Mouse (Mus musculus): Measurements from ENCODE around the gene Exoc3l4. TPM values are rescaled to one million over a fixed set of nuclear protein-coding genes. Genes with fewer than 3 reads are reported as not detected.

Exoc3l4 gene
- total RNA-seq, 1 experiment from 2014 or later, result not detected

DNA sequence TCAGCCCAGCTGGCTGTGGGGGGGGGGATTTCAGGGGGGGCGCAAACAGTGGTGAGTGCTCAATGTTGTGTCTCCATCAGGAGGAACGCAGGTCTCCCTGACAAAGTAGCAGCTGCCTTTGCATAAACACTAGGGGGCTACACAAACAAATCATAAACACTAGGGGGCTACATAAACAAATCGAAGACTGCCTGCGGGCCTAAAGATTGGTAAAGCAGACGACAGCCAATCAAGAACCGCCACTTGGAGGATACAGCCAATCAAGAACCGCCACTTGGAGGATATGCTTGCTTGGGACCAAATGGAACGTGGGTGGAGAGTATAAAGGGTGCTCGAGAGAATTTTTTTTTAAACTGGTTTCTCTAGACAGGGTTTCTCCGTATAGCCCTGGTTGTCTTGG lies 11.9 kb upstream of the Exoc3l4 start:
- ATAC-seq (replicated peaks; ENCODE audit: insufficient number of reproducible peaks, low FRiP score, low TSS enrichment, poor library complexity, severe bottlenecking), result no peak

DNA sequence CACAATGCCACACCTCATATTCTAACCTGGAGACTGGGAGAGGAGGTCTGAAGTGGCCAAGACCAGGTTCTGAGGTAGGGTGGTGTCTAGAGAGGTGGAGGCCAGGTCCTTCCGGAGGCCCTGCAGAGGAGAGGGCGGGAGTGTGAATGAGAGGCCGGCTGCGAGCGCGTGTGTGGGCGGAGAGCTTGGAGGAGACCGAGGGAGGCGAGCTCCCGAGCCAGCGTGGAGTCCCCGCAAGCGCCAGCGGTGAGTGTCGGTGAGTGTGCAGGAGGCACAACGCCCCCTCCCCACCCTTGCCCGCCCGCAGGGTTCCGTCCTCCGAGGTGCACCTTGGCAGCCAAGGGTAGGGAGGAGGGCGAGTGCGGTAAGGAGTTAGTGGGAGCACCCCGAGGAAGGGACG lies 10.2 kb upstream of the Exoc3l4 start, which contains the start of gene Lbhd2:
Lbhd2 (plus strand) TSS at position 188 of the 400 bp plus-strand sequence.
- no peak for ATAC-seq (replicated peaks; ENCODE audit: insufficient number of reproducible peaks, low FRiP score, low TSS enrichment, poor library complexity, severe bottlenecking)

DNA sequence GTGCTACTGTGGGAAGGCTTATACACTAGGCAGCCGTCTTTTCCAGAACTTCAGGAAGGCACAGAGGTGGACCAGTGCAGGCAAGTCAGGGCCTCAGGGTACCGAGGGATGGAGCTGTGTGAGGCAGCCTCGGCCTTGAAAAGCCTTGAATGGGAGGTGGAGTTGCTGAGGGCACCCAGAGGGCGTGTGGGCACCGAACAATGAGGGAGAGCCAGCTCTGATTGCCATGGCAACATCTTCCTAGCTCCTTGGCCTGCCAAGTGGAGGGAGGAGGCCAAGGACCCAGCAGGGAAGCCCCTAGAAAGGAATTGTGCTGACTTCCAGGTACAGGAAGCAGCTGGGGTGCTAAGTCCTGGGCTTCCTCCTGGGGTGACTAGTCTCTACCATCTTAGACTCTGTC lies 7.2 kb upstream of the Exoc3l4 start:
- no peak for ATAC-seq (replicated peaks; ENCODE audit: insufficient number of reproducible peaks, low FRiP score, low TSS enrichment, poor library complexity, severe bottlenecking)

DNA sequence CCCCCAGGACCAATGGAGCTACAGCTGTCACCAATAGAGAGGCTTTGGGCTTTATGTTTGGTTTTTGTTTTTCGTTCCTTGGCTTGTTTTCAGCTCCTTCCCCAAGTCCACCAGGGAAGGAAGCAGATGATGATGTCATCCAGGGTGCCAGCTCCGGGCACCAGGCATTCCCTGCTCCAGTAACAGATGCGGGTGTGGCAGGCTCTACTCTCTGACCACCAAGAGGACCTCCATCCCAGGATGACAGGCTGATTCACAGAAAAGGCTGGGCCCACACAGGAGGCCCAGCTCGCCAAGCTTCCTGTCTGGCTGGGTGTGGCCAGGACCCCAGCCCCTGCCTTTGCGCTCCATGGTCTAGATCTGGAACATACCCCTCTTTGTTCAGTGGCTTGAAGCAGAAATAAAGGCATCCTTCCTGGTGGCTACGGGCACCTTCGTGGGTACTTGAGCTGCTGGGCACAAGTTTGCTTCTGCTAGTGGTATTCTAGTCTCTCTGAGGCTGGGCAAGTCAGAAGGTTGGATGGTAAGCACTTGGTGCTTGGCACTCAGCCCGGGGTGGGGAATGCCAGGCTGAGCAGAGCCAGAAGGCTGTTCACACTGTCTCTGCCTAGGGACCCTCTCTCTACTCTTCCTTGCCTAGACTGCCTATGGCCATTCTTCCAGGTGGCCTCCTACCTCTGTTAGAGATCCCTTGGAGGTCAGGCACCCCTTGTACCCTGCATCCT lies 5.0 kb upstream of the Exoc3l4 start:
- no peak for ATAC-seq (replicated peaks; ENCODE audit: insufficient number of reproducible peaks, low FRiP score, low TSS enrichment, poor library complexity, severe bottlenecking)

DNA sequence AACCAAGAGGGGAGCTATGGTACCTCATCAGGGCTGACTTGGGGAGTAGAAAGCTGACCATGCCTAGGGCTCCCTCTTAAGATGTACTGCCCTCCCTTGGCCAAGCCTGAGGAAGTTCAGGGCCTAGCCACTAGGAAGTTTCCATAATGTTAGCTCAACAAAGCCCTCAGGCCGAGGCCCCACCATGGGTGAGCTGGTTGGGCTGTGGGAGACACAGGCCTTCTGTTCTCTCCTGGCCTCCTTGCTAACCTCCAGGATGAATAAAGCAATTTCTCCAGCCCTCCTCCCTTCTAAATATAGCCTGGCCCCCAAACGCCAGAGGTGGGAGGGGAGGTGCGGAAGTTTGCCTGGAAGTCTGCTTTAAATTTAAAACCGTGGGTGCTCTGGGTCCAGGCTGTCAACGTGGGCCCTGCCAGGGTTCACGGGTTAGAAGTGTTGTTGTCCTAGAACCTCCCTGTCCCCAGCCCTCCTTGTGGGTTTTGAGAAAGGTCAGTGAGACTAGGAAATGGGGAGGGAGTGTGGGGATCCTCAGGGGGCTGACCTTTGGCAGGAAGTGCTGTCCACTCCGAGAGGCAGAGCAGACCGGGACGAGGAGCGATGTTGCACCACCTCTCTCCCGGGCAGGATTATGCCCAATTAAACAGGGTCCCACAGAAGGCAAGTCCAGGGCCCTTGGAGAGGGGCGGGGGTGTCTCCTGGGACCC lies 4.1 kb upstream of the Exoc3l4 start:
- ATAC-seq (replicated peaks; ENCODE audit: insufficient number of reproducible peaks, low FRiP score, low TSS enrichment, poor library complexity, severe bottlenecking), result no peak

DNA sequence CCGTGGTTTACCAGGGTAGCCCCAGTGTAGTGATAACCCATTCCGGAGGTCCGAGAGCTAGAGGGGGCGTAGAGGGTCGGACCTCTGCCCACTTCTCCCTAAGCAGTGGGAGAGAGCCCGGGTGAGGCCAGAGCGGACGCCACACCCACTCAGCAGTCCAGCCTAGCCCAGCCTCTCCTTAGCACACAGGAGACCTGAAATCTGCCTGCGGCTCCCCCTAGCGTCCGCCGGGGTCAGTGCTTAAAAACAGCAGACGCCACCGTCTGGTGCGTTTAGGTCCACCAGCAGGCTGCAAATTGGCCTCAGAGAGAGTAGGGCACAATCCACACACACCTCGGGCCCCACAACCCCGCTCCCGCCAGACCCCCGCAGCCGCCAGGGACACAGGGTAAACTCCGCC lies 3.5 kb upstream of the Exoc3l4 start:
- peak; percentile 88 for ATAC-seq (replicated peaks; ENCODE audit: insufficient number of reproducible peaks, low FRiP score, low TSS enrichment, poor library complexity, severe bottlenecking)

DNA sequence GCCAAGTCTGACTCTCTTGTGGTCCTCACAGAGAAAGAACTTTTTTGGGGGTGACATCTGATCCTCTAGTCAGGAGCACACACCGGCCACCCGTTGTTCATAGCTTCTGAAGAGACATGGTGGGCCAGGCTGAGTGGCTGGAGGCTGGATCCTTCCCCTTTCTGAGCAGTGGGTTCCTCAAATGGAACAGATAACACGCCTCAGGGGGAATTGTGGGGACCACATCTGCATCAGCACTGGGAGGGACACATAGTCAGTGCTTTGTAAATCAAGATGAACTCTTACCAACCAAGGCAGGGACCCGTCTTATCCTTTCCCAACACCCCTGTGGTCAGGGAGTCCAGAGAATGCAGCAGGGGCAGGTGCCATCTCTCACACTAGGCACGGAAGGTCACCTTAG lies 3.1 kb downstream of the Exoc3l4 start:
- no peak for ATAC-seq (replicated peaks; ENCODE audit: insufficient number of reproducible peaks, low FRiP score, low TSS enrichment, poor library complexity, severe bottlenecking)

DNA sequence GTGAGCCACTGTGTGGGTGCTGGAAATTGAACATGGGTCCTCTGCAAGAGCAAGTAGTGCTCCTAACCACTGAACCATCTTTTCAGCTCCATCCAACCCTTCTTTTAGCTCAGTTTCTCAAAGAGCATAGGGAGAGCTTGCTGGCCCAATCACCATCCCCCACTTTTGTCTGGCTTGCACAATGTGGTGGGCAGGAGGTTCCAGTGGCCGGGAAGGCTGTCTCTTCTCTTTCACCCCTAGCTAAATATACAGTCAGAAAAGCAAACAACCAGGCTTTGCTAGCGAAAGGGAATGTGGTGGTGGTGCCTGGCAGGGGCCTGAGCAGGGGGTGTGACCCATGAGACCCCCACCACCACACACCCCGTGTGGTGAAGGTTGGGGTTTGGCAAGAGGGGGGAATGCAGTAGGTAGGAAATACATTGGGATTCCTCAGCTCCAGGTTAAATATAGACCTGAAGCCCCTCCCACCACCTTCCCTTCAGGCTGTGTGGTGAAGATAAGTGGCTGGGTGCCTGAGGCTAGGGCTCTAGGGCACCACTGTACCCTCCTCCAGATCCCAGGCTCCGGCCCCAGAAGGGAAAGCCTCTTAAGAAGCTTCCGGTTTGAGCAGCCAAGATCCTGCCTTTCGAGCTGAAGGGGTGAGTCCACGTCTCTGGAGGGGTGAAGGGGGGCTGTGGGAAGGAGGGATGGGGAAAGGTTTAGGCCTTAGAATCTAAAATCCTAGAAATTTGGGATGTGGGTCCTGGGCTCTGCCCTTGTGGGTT lies 4.3 kb downstream of the Exoc3l4 start:
- ATAC-seq (replicated peaks; ENCODE audit: insufficient number of reproducible peaks, low FRiP score, low TSS enrichment, poor library complexity, severe bottlenecking), result no peak

DNA sequence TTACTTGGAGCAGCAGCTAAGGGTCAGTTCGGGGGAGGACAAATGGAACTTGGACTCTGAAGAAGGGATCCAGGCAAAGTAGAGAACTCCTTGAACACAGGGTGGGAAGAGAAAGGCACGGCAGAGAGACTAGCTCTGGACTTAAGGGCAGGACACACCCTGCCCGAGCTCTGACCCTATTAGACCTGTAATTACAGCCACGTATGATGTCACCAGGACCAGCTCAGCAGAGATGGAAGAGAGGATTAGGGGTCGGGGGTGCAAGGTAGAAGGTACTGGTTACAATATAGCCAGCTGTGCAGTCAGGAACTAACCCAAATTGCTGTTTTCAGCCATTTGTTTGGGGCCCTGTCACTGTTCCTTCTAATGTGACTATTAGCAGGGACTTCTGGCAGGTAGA lies 6.0 kb downstream of the Exoc3l4 start:
- ATAC-seq (replicated peaks; ENCODE audit: insufficient number of reproducible peaks, low FRiP score, low TSS enrichment, poor library complexity, severe bottlenecking), result no peak

DNA sequence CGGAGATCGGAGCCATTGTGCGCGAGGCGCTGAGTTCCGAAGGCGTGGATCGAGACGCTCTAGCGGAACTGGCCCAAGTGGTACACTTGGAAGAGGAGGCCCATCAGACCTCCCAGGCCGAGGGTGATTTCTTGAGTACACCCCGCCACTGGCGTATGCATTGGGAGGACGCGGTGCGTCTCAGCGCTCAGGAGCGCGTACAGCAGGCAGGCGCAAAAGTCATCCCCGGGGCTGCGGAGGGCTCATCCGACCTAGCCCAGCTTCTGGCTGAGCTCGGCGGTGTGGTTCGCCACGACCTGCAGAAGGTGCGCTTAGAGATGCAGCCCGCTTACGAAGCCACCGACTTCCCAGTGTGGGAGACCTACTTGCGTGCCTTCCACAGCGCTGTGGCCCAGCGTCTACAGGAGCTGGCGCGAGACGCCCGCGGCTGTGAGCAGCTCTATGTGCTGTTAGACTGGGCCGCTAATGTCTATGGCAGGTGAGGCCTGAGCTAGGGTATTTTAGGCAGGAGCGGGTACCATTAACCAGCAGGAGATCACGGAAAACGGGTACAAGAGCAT lies 6.8 kb downstream of the Exoc3l4 start:
- no peak for ATAC-seq (replicated peaks; ENCODE audit: insufficient number of reproducible peaks, low FRiP score, low TSS enrichment, poor library complexity, severe bottlenecking)

DNA sequence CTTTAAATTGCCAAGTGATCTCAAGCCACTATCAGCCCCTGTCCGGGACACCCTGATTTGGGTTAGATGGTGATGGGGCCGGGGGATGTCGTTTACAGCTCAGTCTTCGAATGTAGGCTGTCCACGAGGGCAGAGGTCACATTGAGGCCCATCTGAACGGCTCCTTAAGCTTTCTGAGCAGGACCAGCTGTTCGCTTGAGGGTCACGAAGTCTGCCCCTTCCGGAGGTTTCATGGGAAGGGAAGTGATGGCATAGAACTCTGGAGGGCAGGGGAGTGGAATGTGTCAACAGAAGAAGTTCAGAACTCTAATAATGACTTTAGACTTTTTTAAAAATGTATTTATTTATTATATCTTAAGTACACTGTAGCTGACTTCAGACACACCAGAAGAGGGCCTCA lies 7.7 kb downstream of the Exoc3l4 start:
- no peak for ATAC-seq (replicated peaks; ENCODE audit: insufficient number of reproducible peaks, low FRiP score, low TSS enrichment, poor library complexity, severe bottlenecking)

DNA sequence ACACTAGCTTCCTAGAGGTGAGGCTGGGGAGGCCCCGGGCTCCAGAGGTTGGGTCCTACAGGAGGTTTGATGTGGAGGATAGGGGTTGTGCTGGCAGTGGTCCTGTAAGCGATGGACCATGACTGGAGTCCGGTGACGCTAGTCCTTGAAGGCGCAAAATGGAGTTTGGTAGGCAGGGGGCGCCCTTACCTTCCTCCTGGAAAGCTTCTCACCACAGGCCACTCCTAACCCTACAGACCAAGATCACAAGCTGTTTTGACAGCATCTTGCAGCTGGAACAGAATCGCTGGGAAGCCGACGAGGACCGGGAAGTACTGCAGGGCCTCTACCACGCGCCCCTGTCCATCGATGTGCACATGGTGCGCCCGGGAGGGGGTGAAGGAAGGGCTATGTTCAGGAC lies 8.4 kb downstream of the Exoc3l4 start:
- ATAC-seq (replicated peaks; ENCODE audit: insufficient number of reproducible peaks, low FRiP score, low TSS enrichment, poor library complexity, severe bottlenecking), result peak; percentile 70

DNA sequence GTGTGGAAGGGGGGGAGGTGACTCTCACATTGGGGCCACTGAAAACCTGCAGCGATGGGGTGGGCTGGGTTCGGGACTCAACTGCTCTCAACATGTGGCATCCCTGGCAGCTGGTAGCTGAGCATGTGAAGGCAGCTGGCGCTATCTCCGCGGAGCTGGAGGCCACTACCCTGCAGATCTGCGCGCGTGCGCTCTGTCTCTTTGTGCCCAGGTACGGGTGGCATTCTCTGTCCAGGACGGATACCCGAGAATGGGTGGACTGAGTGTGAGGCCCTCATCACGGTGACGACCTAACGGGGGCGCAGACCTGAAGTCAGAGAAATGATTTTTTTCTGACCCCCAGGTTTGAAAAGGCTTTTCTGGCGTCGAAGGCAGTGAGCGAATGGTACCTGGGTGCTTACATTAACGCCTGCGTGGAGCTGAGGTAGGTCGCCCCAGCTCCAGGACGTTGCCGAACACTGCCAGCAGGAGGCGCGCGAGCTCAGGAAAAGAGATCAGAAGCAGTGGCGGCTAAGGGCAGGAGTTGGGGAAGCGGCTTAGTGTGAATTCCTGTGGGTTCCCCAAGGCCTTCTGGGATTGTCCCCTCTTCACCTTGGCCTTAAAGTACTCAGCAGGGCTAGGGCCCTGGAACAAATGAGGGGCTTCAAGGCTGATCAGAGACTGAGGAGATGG lies 9.1 kb downstream of the Exoc3l4 start:
- ATAC-seq (replicated peaks; ENCODE audit: insufficient number of reproducible peaks, low FRiP score, low TSS enrichment, poor library complexity, severe bottlenecking), result peak; percentile 64

DNA sequence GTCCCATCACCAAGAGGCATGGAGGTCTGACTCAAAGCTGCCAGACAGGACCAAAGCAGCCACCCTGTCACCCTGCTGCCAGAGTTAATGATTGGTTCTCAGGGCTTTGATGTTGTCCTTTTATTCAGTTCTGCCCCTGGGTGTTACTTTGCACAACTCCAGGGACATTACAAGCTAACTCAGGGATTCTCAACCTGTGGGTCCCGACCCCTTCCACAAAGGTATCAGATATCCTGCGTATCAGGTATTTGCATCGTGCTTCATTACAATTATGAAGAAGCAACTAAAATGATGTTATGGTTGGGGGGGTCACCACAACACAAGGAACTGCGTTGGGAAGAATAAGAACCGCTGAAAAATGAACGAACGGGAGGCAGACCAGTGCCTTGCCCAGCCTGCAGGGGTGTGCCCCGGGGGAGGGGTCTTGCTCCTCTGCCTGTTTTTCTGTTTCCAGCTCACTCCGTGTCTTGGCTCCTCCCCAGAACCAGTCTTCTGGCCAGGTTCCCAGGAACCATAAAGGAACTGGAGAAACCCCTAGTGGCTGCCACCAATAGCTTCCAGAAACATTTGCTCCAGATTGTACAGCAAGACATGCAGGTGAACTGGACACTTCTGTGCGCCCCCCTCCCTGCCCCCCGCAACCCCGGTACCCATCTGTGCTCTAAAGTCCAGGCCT lies 10.8 kb downstream of the Exoc3l4 start:
- no peak for ATAC-seq (replicated peaks; ENCODE audit: insufficient number of reproducible peaks, low FRiP score, low TSS enrichment, poor library complexity, severe bottlenecking)

DNA sequence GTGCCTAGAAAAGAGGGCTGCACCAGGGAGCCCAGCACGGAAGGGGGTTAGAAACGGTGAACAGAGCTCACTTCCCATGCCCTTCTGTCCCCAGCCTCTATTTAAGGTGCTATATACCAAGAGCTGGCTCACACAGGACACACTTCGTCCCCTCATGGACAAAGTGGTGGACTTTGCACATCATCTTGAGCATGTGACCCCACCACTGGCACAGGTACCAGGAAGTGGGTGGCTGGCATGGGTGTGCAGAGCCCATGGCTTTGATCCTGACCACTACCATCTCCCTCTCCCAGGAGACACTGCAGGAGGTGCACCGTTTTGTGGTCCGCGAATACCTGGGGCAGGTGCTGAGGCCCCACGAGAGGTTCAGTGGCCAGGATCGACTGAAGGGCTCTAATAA lies 11.5 kb downstream of the Exoc3l4 start:
- ATAC-seq (replicated peaks; ENCODE audit: insufficient number of reproducible peaks, low FRiP score, low TSS enrichment, poor library complexity, severe bottlenecking), result no peak

DNA sequence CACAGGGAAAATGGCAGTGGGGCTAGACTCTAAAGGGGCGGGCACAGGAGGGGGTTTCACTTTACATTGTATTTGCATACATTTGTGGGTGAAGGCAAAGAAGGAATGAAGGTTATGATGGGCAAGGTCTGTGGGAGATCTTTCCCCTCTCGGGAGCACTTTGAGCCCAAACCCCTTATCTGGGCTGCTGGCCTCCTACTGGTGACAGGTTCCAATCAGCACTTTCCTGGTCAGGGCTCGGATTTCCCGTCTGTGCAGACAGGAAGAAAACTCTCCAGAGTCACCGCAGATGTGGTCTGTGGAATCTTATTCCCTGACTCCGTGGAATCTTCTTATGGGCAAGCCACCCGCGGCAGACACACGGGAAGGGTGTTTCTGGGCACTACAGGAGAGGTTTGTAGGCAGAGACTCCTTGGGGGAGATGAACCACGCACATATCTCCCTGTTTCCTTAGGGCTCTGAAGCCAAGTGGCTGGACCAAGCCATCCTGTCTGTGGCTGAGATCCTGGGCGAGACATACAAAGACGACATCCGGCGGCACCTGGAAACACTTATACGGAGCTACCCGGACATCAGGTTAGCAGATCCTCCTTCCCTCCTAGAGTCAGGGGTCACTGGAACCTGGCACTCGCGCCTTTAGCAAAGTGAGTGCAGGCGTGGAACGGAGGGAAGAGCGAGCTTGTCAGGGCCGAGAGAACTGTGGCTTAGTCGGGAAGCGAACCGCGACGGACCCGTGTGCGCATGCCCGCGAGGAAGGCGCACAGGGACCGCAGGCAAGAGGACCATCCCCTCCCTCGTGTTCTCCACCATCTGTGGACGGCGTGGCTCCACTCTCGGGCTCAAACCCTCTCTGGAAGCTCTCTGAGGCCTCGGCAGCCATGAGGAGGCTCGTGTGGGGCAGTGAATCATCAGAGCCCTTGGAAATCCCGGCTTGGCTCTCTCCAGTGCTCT lies 12.4 kb downstream of the Exoc3l4 start:
- no peak for ATAC-seq (replicated peaks; ENCODE audit: insufficient number of reproducible peaks, low FRiP score, low TSS enrichment, poor library complexity, severe bottlenecking)
